Mouse (Mus musculus): ENCODE data around the gene Slc1a7.

Gene Slc1a7

DNA sequence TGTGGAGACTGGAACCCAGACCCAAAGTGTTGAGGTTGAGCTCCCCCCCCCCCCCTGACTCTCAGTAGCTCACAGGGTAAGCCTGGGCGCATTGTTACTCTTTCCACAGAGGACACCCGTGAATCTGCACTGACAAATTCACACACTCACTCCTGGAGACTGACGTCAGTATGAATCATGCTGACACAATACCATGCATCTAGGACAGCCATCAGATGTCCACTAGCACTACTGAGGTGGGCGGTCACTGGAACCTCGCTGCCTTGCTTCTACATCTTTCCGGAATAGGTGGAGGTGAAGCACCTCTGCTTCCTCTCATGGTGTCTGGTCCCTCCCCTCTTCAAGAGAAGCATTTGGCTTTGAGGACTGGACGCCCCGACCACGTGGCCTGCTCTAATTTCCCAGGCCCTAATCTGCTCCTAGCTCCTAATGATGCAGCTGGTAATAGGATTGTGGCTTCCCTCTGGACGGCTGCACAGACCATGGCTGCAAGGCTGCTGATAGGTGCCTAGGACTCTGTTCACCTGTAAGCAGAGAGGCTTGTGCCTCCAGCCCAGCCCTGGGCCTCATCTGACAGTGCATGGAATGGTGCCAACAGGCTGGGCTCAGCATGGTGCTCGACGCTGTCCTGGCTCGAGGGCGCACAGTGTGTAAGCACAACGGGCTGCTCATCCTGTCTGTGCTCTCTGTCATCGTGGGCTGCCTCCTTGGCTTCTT lies at the start of gene Slc1a7:
Gene Slc1a7 (plus strand): TSS at position 367 of the 717 bp plus-strand sequence.
- in situ Hi-C loops (cut with MseI, MboI): no loop called here

DNA sequence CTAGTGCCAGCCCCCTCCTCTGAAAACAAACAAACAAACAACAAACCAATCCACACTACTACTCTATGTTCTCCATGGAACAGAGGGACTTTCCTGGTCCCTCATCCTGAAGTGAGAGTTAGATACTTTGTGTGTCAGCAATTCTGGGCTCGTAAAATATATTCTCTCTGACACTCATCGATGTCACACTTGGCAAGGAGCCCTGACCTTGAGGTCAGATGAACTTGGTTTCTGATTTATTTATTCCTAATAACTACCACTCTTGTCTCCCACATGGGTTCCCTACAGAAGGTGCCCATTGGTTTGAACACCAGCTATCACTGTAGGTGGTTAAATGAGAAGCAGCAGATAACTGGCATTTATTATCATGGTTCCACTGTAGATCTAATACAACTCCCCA lies 47.8 kb upstream of the Slc1a7 start:
- in situ Hi-C loops (cut with MseI, MboI): no loop called here

DNA sequence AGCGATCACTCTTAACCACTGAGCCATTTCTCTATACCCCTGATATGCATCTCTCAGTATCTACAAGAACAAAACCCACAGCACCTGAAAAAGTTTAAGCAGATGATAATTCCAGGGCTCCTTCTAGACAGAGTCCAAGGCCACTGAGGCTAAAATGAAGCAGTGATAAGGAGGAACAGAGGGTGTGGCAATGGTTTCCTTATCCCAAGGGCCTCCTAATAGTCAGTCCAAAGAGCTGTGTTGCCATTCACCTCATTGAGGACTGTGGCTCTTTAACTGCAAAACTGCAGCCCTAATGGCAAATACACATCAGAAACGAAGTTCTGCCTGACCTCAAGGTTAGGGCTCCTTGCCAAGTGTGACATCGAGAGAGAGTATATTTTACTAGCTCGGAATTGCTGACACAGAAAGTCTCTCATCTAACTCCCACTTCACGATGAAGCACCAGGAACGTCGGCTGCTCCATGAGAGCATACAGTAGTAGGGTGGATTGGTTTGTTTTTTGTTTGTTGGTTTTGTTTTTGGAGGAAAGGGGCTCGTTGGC lies 46.9 kb upstream of the Slc1a7 start:
- in situ Hi-C loops (cut with MseI, MboI): no loop called here

DNA sequence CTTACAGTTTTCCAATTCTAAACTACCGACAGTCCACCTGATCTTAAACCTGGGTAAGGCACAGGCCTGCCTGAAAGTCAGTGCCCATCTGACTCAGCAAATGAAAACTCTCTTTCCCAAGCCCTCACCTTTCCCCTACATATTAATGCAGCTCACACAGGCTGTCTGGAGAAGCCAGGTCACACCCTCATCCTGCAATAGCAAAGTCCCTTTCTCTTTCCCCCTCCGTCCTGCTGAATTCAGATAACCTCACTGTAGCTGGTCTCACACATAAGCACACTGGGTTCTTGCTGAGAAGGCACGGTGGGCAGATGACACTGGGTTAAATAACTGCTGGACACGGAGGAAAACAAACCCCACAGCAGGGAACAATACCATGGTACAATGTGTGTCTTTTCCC lies 46.2 kb upstream of the Slc1a7 start:
- in situ Hi-C loops (cut with MseI, MboI): no loop called here

DNA sequence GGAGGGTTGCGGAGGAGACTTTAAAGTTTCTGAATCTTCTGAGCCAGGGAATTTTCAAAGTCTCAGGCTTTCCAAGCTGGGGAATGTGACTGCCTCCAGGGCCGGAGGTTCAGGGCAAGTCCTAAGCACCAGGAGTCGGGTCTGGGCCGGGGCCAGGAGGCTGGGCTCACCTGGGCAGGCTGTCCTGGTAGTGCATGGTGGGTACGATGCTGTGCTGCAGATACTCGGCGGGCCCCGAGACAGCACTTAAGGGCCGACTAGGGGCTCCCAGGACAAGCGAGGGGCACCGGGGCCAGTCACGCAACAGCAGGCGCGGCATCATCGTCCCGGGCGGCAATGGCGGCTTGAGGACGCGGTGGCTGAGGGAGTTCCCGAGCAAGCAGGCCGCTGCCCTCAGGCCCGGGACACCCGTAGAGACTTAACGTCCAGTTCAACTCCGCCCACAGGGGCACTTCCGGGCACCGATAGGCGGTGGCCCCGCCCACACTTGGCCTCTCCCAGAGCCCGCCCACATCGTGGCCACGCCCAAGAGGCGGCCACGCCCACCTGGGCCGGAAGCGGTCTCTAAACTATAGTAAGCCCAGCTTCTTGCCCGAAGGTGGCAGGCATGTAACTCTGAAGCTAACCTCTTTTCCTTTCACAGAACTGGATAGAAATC lies 44.9 kb upstream of the Slc1a7 start, which contains the start of gene Cpt2:
Gene Cpt2 (minus strand): TSS at position 466 of the 658 bp plus-strand sequence.
- in situ Hi-C loops (cut with MseI, MboI): no loop called here

DNA sequence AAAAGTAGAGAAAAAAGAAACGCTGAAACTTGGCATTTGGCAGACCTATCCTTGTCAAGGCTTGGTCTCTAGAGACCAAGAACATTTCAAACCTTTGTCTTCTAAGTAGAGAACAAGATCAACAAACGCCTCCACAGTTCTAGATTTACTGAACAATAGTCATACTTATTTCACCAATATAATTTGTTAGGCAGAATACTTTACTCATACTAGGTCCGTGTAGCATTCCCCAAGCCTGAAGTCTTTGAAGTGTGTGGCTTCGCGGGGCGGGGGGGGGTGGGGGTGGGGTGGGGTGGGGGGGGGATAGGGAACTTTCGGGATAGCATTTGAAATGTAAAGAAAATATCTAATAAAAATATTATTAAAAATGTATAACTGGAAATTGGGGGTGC lies 44.3 kb upstream of the Slc1a7 start:
- in situ Hi-C loops (cut with MseI, MboI): no loop called here

DNA sequence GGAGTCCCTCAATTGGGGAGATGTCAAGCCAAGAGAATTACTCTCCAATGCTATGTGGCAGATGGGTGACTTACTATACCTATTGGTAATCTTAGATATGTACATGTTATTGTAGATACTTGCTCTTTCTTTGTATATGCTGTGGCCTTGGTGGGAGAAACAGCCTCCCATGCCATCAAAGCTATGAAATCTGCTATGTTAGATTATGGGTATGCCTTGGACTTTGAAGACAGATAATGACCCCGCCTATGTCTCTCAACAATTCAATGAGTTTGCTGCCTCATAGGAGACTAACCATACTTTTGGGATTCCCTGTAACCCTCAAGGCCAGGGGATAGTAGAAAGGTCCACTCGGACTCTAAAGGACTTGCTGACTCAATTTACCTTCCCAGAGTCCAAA lies 39.9 kb upstream of the Slc1a7 start:
- in situ Hi-C loops (cut with MseI, MboI): no loop called here

DNA sequence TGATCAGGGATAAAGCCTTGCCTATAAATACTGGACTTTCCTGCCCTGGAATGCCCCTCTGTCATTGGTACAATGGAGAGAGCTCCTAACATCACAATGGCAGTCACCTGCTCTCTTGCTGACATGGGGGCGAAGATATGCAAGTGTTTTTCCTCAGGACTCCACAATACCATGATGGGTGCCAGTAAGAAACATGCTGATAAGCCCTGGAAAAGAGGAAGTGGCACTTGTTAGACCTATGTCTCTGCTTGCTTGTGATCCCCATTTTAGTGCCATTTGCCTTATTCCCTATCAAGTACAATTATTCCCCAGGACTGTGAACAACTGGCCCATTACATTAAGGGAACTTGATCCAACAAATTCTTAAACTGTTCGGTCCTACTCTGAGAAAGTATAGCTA lies 39.4 kb upstream of the Slc1a7 start:
- in situ Hi-C loops (cut with MseI, MboI): no loop called here

DNA sequence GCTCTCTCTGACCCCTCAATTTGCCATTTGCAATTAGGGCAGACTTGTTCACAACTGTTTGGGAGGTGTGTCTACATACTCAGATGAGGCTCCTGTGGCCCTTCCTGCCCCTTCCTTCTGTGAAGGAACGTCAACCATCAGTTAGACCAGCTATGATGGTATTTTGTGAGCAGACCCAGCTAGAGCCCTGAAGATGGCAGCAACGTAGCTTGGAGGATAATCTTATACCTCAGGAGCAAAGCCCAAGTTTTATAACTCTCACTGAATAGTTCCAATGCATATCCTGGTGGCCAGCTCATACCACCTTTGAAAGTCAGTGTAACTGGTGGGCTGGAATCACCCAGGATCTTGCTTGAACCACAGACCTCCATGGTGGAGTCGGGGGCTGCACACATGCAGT lies 36.7 kb upstream of the Slc1a7 start:
- in situ Hi-C loops (cut with MseI, MboI): no loop called here

DNA sequence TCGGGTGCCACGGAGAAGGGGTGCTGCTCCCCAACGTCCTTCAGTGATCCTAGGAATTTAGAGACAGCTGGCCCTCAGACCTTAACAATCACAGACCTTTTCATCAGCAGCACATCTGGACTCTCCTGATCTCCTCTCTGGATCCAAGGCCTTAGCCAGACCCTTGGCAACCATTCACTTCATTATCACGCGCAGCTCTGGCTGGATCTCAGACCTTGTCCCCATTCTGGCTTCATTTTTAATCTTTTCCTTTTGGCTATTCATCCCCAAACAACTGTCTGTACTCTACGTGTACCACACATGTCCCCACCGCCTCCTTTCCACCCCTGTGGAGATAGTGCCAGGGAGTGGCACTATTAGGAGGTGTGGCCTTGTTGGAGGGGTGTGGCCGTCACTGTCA lies 34.9 kb upstream of the Slc1a7 start:
- in situ Hi-C loops (cut with MseI, MboI): no loop called here

DNA sequence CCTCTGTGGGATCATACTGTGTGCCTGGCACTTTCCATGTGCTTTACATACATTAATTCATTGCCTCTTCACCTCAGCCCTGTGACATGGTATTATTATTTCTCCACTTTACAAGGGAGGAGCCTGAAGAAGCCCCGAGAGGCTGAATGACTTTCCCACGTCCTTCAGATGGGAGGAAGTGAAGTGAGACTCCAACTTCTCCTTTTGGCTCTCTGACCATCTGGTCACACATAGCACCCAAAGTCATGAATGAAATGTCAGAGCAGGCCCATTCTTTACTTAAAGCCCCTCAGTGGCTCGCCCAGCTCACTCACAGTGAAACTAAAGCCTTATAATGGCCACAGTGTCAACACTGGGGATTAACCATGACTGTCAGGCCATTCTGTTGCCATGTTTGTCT lies 32.9 kb upstream of the Slc1a7 start:
- in situ Hi-C loops (cut with MseI, MboI): no loop called here

DNA sequence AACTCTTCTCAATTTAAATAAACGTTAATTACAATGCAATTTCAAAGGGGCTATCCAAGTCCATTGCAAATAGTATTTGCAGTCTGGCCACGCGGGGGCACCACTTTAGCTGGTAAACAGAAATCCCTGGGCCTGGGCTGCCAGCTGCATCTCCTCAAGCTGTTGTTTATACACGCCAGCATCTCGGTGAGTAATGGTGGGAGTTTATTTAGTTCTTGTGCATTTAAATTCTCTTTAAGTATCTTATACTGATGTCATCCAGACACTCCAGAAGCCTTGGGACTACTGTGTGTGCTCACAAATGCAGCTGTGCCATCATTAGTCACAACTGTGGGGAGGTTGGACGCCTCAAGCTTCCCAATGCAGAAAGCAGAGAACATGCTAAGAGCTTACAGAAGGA lies 30.8 kb upstream of the Slc1a7 start:
- in situ Hi-C loops (cut with MseI, MboI): no loop called here

DNA sequence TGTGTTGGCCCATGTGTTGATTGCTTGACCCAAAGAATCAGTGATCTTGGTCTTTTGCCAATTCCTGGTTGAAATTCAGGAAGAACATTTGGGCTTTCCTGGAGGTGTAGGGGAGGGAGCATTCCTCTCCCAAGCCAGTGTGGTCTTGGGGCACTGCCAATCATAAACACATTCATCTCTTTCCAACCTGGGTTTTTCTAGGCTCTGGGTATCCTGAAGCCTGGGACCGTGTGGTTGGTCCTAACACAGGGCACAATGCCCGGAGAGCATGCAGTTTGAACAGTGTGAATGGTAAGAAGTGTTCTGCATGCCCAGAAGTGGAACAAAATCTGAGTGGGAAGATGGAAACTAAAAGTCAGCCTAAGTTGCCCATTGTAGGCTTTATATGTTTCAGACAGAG lies 30.0 kb upstream of the Slc1a7 start:
- in situ Hi-C loops (cut with MseI, MboI): no loop called here

DNA sequence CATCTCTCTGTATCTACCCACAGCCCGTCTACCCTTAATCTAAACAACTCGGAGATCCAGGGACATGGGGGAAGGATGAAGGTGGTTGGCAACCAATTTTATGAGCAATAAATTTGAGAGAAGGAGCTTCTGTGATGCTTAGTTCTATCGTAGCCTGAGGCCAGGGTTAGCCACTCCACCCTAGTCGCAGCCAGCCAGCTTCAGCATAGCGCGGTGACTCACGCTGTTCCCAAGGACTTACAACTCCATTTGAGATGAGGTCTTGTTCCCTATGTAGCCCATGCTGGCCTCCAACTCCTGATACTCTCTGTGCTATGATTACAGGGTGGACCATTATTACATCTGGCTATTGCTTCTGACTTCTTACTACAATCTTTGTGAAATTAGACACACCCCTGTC lies 25.4 kb upstream of the Slc1a7 start:
- in situ Hi-C loops (cut with MseI, MboI): no loop called here

DNA sequence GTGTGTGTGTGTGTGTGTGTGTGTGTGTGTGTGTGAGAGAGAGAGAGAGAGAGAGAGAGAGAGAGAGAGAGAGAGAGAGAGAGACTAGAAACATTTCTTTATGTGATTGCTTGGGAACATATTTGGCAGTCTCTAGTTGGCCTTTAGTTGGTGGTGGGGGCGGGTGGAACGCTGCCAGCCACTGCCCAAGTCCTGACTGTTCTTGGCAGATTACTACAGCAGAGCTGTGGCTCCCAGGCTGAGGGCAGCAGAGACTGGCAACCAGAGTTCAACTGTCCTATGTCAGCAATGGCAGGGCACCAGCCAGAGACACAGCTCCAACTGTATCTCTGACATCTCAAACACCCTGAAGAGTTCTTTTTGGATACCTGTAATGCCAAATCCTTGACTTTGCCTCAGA lies 24.0 kb upstream of the Slc1a7 start:
- in situ Hi-C loops (cut with MseI, MboI): no loop called here

DNA sequence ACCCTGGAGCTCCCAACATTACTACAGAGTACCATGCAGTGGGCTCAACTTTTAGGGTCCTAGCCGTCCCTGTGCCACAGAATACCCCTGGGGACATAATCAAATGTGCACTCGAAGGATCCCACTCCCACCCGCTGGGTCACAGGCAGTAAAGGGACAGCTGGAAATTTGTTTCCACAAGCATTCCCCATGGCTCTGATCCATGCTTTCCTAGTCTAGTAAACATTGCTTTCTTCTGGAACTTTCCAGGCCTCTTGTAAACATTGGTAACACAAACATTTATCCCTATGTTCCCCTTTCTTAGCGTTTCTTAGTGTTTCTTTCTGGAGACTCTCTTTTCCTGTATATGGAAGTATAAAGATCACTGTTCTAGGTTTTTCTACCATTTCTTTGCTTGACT lies 18.2 kb upstream of the Slc1a7 start:
- in situ Hi-C loops (cut with MseI, MboI): no loop called here

DNA sequence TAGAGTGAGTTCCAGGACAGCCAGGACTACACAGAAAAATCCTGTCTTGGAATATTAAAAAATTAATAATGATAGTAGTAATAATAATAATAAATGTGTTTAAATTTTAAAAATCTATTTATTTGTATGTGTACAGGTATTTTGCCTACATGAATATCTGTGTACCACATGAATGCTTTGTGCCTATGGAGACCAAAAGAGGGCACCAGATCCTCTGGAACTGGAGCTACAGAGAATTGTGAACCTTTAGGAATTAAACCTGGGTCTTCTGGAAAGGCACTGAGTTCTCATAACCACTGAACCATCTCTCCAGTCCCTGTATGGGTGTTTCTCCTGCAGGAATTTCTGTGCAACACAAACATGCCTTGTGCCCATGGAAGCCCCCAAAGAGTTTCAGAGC lies 15.3 kb upstream of the Slc1a7 start:
- in situ Hi-C loops (cut with MseI, MboI): no loop called here

DNA sequence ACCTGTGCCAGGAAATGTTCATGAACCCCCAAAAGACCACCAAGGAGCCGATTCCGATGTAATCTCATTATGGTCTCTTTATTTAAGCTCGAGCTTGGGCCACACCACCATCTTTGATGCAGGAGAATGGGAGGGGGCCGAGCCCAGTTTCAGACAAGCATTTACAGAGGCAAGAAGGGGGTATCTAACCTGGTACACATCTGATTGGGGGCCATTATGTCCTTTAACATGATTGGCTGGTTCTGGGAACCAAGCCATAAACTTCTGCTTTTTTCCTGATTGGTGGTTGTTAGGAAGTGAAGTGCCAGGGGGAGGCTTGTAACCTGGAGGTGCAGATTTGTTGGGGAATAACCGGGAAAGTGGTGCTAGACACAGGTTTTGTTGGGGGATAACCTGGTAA lies 12.4 kb upstream of the Slc1a7 start:
- in situ Hi-C loops (cut with MseI, MboI): no loop called here

DNA sequence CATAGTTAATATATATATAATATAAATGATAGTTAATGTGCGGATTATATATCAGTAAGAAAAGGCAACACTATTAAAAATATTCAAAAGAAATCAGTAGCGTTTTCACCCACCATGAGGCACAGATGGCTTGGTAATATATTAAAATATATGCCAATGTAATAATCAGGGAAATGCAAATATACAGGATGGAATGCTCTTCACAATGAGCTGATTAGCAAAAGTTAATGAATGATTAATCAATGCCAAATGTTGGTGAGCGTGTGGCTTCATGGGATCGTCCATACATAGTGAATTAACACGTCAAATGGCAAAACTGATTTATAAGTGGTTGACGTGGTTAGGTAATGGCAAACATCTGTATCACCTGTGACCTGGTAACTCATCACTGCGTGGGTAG lies 9.6 kb upstream of the Slc1a7 start:
- in situ Hi-C loops (cut with MseI, MboI): no loop called here

DNA sequence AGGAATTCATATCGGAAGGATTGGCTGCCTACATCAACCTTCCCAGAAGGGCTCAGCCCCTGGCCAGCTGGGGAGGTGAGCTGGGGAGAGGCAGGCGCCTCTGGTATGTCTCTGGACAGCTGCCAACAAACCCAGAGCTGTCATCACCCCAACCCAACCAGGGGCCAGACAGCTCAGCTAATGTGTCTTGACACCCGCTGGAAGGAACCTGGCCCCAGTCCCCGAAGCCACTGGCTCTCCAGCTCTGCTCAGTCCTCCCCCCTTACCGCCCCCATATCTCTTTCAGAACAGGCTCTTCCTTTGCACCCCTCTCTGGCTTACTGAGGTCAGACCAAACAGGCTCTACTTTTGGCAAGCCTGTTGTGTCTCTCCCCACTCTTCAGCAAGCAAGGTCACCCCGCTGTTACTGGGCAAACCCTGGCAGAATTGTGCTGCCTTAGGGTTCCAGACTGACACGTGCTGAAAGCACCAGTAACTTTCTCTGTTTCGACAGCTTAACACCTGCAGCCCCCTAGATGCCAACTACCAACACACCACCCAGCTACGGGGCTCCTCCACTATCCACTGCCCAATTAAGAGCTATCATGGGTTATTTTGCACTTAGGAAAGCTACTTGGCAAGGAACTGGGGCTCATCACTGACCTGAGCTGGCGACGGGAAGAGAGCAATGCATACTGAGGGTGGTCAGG lies 5.9 kb upstream of the Slc1a7 start:
- in situ Hi-C loops (cut with MseI, MboI): no loop called here

DNA sequence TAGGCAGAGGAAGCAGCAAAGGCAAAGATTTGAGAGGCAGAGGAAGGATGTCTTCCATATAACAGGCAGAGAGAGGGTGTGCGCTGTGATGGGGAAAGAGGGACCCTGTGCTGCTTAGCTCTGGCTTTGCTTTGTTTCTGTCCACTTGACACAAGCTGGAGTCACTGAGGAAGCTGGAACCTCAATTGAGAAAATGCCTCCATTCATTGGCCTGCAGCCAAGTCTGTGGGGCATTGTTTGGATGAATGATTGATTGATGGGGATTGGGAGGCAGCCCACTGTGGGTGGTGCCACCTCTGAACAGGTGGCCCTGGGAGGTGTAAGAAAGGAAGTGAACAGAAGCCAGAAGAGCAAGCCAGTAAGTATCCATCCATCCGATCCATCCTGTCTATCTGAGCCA lies 5.3 kb upstream of the Slc1a7 start:
- in situ Hi-C loops (cut with MseI, MboI): no loop called here

DNA sequence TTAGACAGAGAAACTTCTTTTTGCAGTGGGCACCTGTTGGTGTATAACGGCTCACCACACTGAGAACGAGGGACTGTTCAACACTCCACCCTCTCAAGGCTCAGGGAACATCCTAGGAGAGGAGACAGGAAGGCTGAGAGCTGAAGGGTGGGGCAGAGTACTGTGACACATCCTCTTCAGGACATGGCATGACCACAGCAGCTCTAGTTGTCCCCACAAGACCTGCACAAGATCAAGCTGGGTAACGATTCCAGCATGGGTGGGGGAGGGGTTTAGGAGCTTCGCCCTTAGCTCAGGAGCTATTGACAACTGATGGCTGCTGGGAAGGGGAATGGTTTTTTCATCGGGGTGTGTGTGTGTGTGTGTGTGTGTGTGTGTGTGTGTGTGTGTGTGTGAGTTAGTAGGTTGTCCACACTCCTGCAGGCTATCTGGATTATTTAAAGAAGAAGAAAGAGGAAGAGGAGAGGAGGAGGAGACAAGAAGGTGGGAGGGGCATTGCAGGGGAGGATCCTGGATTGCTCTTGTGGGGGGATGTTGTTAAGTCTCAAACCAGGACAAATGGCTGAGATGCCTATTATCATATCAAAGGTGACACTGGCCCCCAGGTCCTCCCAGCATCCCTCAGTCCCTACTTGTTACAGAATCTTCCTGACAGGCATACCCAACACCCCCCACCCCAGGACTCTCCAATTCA lies 1.6 kb upstream of the Slc1a7 start:
- in situ Hi-C loops (cut with MseI, MboI): no loop called here
